Mouse (Mus musculus): Measurements from ENCODE around the gene Gm525. TPM values are rescaled to one million over a fixed set of nuclear protein-coding genes. Genes with fewer than 3 reads are reported as not detected.

Gene Gm525
- polyA plus RNA-seq, 1 experiment from 2014 or later = not detected

DNA sequence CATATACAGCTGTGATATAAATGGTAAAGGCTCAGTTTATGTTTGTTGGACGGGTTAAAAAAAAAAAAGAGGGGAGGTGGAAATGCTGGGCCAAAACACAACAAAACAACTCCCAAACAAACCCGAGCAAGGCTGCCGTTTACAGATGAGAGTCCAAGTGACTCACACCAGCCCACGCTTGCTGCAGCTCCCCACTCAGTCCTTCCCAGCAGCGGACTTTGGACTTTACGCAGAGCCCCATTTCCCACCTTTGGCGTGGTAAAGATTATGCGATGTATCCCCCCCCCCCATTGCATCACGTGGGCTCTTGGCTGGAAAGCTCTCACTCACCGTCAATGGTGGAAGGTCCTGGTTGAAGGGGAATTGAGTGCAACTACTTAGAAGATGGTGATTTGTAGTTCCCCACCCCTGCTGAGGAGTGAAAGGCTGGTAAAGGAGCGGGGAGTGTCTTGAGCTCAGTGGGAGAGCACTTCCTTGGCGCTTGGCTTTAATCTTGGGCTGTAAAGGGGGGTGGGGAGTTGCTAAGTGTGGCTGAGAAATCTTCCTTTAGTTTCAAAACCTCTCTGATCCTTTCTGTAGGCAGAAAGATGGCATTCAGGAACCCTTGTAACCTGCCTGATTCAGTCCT, 33.7 kb downstream of the Gm525 start:
- WGBS = 23% methylated on average over 12 of the region's 12 CpGs
- Histone ChIP-seq H3K27me3 (ENCODE audit: insufficient read depth, poor library complexity, severe bottlenecking) (no peaks in the 10 kb centered on the region), H3K4me1 (peaks cover 17% of the 10 kb centered on the region), H3K9me3 (no peaks in the 10 kb centered on the region), H3K36me3 (no peaks in the 10 kb centered on the region), H3K27ac (no peak overlapping the region), H3K4me3 (no peak overlapping the region)
- DNase-seq (ENCODE audit: low spot score) = no peak

DNA sequence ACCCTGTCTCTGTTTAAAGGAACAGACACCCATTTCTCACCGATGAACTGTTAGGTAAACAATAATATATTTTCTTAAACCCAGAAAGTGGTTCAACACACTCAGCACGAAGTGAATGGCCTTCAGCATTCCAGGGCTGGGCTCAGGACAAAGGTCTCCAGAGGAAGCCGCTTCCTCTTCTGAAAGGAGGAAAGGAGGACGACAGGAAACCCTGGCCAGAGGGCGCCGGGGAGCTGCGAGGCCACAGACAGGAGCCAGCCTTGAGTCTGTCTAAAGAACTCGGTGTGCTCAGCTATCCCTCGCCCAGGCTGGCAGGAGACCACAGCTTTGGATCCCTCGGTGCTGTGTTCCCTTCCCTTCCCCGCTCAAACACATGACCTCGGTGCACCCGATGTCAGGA, 50.8 kb downstream of the Gm525 start:
- Histone ChIP-seq H3K9me3 (no peaks in the 10 kb centered on the region), H3K27me3 (ENCODE audit: insufficient read depth, poor library complexity, severe bottlenecking) (no peaks in the 10 kb centered on the region), H3K4me3 (no peak overlapping the region), H3K36me3 (no peaks in the 10 kb centered on the region), H3K4me1 (peaks cover 16% of the 10 kb centered on the region; the same call in 1 of the 2 replicates), H3K27ac (peak overlapping the region; percentile 32; the same call in 1 of the 2 replicates)
- no peak for DNase-seq (ENCODE audit: low spot score)
- 22% methylated on average over 13 of the region's 13 CpGs for WGBS

DNA sequence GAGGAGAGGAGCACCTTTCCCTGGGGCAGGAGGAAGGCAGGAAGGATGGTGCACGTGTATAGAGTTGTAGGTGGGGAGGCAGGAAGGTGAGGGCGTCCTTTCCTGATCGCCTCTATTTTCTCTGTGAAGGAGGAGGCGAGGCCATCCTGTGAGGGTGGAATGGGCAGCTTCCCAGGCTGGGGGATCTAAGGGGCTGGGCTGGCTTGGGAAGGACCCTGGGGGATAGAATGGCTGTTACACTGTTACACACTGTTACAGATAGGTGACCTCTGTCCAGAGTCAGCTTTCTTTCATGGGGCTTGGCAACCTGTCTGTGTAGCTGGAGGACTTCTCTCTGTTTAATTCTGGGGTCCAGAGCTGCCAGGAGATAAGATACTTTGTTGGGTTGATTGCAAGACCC, 57.2 kb downstream of the Gm525 start:
- WGBS = 33% methylated on average over 4 of the region's 4 CpGs
- Histone ChIP-seq H3K36me3 (no peaks in the 10 kb centered on the region), H3K27me3 (ENCODE audit: insufficient read depth, poor library complexity, severe bottlenecking) (no peaks in the 10 kb centered on the region), H3K4me3 (no peak overlapping the region), H3K27ac (0 out of 2 replicates have a peak overlapping the region, but pooled peaks have one; percentile 7), H3K4me1 (peaks cover 10% of the 10 kb centered on the region), H3K9me3 (no peaks in the 10 kb centered on the region)
- DNase-seq (ENCODE audit: low spot score) = no peak

DNA sequence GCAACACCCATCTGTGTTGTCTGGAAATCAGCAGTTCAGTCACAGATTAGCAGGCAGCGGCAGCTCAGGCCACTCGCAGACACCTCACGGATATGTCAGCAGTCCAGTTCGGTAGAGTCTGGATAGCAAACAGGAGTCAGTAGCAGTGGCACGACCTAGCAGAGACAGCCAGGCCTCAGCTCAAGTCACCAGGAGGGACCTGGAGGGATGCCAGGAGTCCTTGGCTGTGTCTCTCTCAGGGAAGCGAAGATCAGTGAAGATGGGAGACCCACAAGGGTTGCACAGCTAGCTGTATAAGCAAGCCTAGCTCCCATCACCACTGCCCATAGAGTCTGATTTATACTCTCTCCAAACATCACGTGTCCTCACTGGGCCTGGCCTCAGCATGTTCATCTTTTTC, 58.8 kb downstream of the Gm525 start:
- no peak overlapping the region for H3K27ac ChIP-seq
- H3K4me3 ChIP-seq = no peak overlapping the region
- H3K4me1 ChIP-seq = peaks cover 10% of the 10 kb centered on the region
- no peaks in the 10 kb centered on the region for H3K36me3 ChIP-seq
- WGBS = 53% methylated on average over 7 of the region's 7 CpGs
- no peaks in the 10 kb centered on the region for H3K27me3 ChIP-seq (ENCODE audit: insufficient read depth, poor library complexity, severe bottlenecking)
- H3K9me3 ChIP-seq = no peaks in the 10 kb centered on the region
- DNase-seq (ENCODE audit: low spot score) = no peak

DNA sequence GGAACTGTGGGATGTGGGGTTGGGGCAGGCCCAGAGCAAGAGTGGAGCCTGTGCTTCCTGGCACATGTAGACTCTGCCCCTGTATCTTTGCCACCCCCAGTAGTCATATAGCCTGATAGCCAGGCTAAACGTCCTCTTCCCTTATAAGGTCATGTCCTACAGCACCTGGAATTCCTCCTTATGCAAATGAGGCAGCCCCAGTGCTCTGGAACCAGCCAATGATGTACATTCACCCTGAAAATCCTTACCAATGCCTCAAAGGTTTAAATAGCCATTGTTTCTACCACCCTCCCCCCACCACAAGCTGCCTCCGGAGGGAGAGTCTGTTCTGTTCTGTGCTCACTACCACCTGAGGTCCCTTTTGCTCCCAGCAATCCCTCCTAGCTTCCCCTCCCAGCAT, 60.6 kb downstream of the Gm525 start:
- DNase-seq (ENCODE audit: low spot score) = no peak
- peaks cover 8% of the 10 kb centered on the region for H3K4me1 ChIP-seq
- H3K27ac ChIP-seq = no peak overlapping the region
- WGBS = 61% methylated on average over 2 of the region's 2 CpGs
- H3K36me3 ChIP-seq = no peaks in the 10 kb centered on the region
- no peaks in the 10 kb centered on the region for H3K27me3 ChIP-seq (ENCODE audit: insufficient read depth, poor library complexity, severe bottlenecking)
- H3K4me3 ChIP-seq = no peak overlapping the region
- no peaks in the 10 kb centered on the region for H3K9me3 ChIP-seq

DNA sequence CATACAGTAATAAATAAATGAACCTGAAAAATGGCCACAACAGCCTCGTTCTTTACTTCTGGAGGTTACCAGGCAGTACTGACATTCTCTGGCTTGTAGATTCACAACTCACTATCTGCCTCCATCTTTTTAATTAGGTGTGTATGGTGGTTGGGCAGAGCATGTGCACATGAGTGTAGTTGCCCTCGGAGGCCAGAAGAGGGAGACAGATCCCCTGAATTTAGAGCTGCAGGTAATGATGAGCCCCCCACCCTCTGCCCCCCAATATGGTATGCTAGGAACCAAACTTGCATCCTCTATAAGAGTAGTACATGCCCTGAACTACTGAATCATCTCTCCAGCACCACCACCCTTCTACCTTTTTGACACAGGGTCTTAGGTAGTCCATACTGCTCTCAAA, 64.3 kb downstream of the Gm525 start:
- Histone ChIP-seq H3K4me1 (no peaks in the 10 kb centered on the region), H3K9me3 (no peaks in the 10 kb centered on the region), H3K27ac (no peak overlapping the region), H3K27me3 (ENCODE audit: insufficient read depth, poor library complexity, severe bottlenecking) (no peaks in the 10 kb centered on the region), H3K4me3 (no peak overlapping the region), H3K36me3 (no peaks in the 10 kb centered on the region)
- WGBS = 85% methylated on average over 2 of the region's 2 CpGs
- DNase-seq (ENCODE audit: low spot score) = no peak

Other genes starting within 250 kb of the Gm525 start
- gene Akap1, start 209.3 kb upstream of the Gm525 start, polyA plus RNA-seq (2016; fragmentation: Nextera tagmentation; extraction: Ambion mirVana) = 26.6 and 39.9 TPM in 2 replicates
- 56.2 and 61.9 TPM in 2 replicates for gene Scpep1, start 118.4 kb upstream of the Gm525 start, polyA plus RNA-seq (2016; fragmentation: Nextera tagmentation; extraction: Ambion mirVana)
- not detected in 2 replicates for gene Elobl, start 106.9 kb upstream of the Gm525 start, polyA plus RNA-seq (2016; fragmentation: Nextera tagmentation; extraction: Ambion mirVana)
- gene Coil, start 103.6 kb upstream of the Gm525 start, polyA plus RNA-seq (2016; fragmentation: Nextera tagmentation; extraction: Ambion mirVana) = 15.4 and 19.2 TPM in 2 replicates
- 12.7 and 13.9 TPM in 2 replicates for gene Trim25, start 74.5 kb upstream of the Gm525 start, polyA plus RNA-seq (2016; fragmentation: Nextera tagmentation; extraction: Ambion mirVana)
- 5.3 and 8.1 TPM in 2 replicates for gene Dgke, start 7.0 kb upstream of the Gm525 start, polyA plus RNA-seq (2016; fragmentation: Nextera tagmentation; extraction: Ambion mirVana)
- 1.4 and 2.5 TPM in 2 replicates for gene Nog, start 228.5 kb downstream of the Gm525 start, polyA plus RNA-seq (2016; fragmentation: Nextera tagmentation; extraction: Ambion mirVana)